Mouse (Mus musculus): ENCODE results near the gene 2610528J11Rik. TPM values are rescaled to one million over a fixed set of nuclear protein-coding genes. Genes with fewer than 3 reads are reported as not detected.
"Not testable (repeated sequence)": the region's sequence is repeated elsewhere in the genome, so short reads cannot be mapped to it uniquely, and the experiment has no call there.

The 2610528J11Rik gene
- total RNA-seq (2015; ENCODE audit: low replicate concordance): not detected in 2 replicates
- total RNA-seq (2017; ENCODE audit: low replicate concordance): not detected in 2 replicates

- no peak for ATAC-seq (replicated peaks; ENCODE audit: low FRiP score, poor library complexity, severe bottlenecking)
These were observed at the start of gene 2610528J11Rik for GRCm38 (mm10) chr4:118526408-118527334. 2610528J11Rik (plus strand) TSS chr4:118526999.

GRCm38 (mm10) chr4:118489717-118490132, 37.1 kb upstream of the 2610528J11Rik start, which contains the start of gene Tie1:
Tie1 (minus strand) TSS chr4:118490061.
- no peak for ATAC-seq (replicated peaks; ENCODE audit: low FRiP score, poor library complexity, severe bottlenecking)

- ATAC-seq (replicated peaks; ENCODE audit: low FRiP score, poor library complexity, severe bottlenecking): no peak
These were observed 36.3 kb upstream of the 2610528J11Rik start for GRCm38 (mm10) chr4:118490461-118490860.

GRCm38 (mm10) chr4:118500171-118500724, 26.6 kb upstream of the 2610528J11Rik start:
- ATAC-seq (replicated peaks; ENCODE audit: low FRiP score, poor library complexity, severe bottlenecking): no peak

GRCm38 (mm10) chr4:118500792-118501191, 26.0 kb upstream of the 2610528J11Rik start:
- ATAC-seq (replicated peaks; ENCODE audit: low FRiP score, poor library complexity, severe bottlenecking): no peak

GRCm38 (mm10) chr4:118505551-118505950, 21.2 kb upstream of the 2610528J11Rik start:
- no peak for ATAC-seq (replicated peaks; ENCODE audit: low FRiP score, poor library complexity, severe bottlenecking)

- not testable (repeated sequence) for ATAC-seq (replicated peaks; ENCODE audit: low FRiP score, poor library complexity, severe bottlenecking)
These were observed 19.6 kb upstream of the 2610528J11Rik start for GRCm38 (mm10) chr4:118507171-118507570.

- ATAC-seq (replicated peaks; ENCODE audit: low FRiP score, poor library complexity, severe bottlenecking): no peak
These were observed 17.7 kb upstream of the 2610528J11Rik start for GRCm38 (mm10) chr4:118509050-118509449.

- ATAC-seq (replicated peaks; ENCODE audit: low FRiP score, poor library complexity, severe bottlenecking): no peak
These were observed 9.9 kb upstream of the 2610528J11Rik start for GRCm38 (mm10) chr4:118516699-118517496.

GRCm38 (mm10) chr4:118517497-118518146, 9.2 kb upstream of the 2610528J11Rik start:
- ATAC-seq (replicated peaks; ENCODE audit: low FRiP score, poor library complexity, severe bottlenecking): no peak

GRCm38 (mm10) chr4:118518208-118518607, 8.6 kb upstream of the 2610528J11Rik start:
- no peak for ATAC-seq (replicated peaks; ENCODE audit: low FRiP score, poor library complexity, severe bottlenecking)

GRCm38 (mm10) chr4:118522248-118522647, 4.6 kb upstream of the 2610528J11Rik start:
- no peak for ATAC-seq (replicated peaks; ENCODE audit: low FRiP score, poor library complexity, severe bottlenecking)

GRCm38 (mm10) chr4:118523976-118524375, 2.8 kb upstream of the 2610528J11Rik start:
- ATAC-seq (replicated peaks; ENCODE audit: low FRiP score, poor library complexity, severe bottlenecking): no peak

- no peak for ATAC-seq (replicated peaks; ENCODE audit: low FRiP score, poor library complexity, severe bottlenecking)
These were observed 1.0 kb upstream of the 2610528J11Rik start for GRCm38 (mm10) chr4:118525779-118526178.

- no peak for ATAC-seq (replicated peaks; ENCODE audit: low FRiP score, poor library complexity, severe bottlenecking)
These were observed 509 bp downstream of the 2610528J11Rik start for GRCm38 (mm10) chr4:118527335-118527681.

- ATAC-seq (replicated peaks; ENCODE audit: low FRiP score, poor library complexity, severe bottlenecking): no peak
These were observed 921 bp downstream of the 2610528J11Rik start for GRCm38 (mm10) chr4:118527720-118528119.

- no peak for ATAC-seq (replicated peaks; ENCODE audit: low FRiP score, poor library complexity, severe bottlenecking)
These were observed 5.9 kb downstream of the 2610528J11Rik start for GRCm38 (mm10) chr4:118532663-118533062.

GRCm38 (mm10) chr4:118533156-118533555, 6.4 kb downstream of the 2610528J11Rik start:
- no peak for ATAC-seq (replicated peaks; ENCODE audit: low FRiP score, poor library complexity, severe bottlenecking)

- ATAC-seq (replicated peaks; ENCODE audit: low FRiP score, poor library complexity, severe bottlenecking): no peak
These were observed 6.8 kb downstream of the 2610528J11Rik start for GRCm38 (mm10) chr4:118533605-118534004.

GRCm38 (mm10) chr4:118535610-118536009, 8.8 kb downstream of the 2610528J11Rik start:
- ATAC-seq (replicated peaks; ENCODE audit: low FRiP score, poor library complexity, severe bottlenecking): no peak

All from erythroblast, adult 5-6 weeks (primary cell).